Mouse (Mus musculus): ENCODE measurements at regions not wholly inside any gene's neighbourhood (a gene's known extent, or its start where the extent isn't known, plus 50 kb on each side); places are given as distances from the start of the nearest gene placed in this dataset.

- DNase-seq (ENCODE audit: low read depth, low spot score), result peak; percentile 3
Measured at GRCm38 (mm10) chr8:27677143-27678106, 230.0 kb downstream of the Poteg start.

- peak; percentile 6 for DNase-seq (ENCODE audit: low read depth, low spot score)
Measured at GRCm38 (mm10) chr8:27679164-27679563, 231.7 kb downstream of the Poteg start.

- DNase-seq (ENCODE audit: low read depth, low spot score), result no peak
Measured at GRCm38 (mm10) chr8:27721988-27722387, 274.5 kb downstream of the Poteg start.

- no peak for DNase-seq (ENCODE audit: low read depth, low spot score)
Measured at GRCm38 (mm10) chr8:27770296-27770695, 322.8 kb downstream of the Poteg start.

GRCm38 (mm10) chr8:27770803-27771202 lies 323.3 kb downstream of the Poteg start:
- DNase-seq (ENCODE audit: low read depth, low spot score), result no peak

- no peak for DNase-seq (ENCODE audit: low read depth, low spot score)
Measured at GRCm38 (mm10) chr8:27771250-27771649, 323.8 kb downstream of the Poteg start.

- no peak for DNase-seq (ENCODE audit: low read depth, low spot score)
Measured at GRCm38 (mm10) chr8:27778982-27779381, 331.5 kb downstream of the Poteg start.

Data from skeletal muscle tissue, adult 2 months (tissue).